Mouse (Mus musculus) intestine, postnatal 0 days (tissue): ENCODE data around the gene Olfr60. TPM values are rescaled to one million over a fixed set of nuclear protein-coding genes. Genes with fewer than 3 reads are reported as not detected.

Source experiments
- ATAC-seq: fragments of 200-750 bp; cut with Nextera tagmentation; 2 replicates; pipeline ENCODE4 v1.8.0; 2017; ENCODE audit warnings: mild to moderate bottlenecking, moderate TSS enrichment, moderate library complexity
- H3K27ac ChIP-seq: fragments of 300-500 bp; sonication (generic); 2 replicates; pipeline ENCODE4 v1.5.1; 2014; ENCODE audit warnings: mild to moderate bottlenecking, low read depth, low read length, moderate library complexity
- H3K27me3 ChIP-seq: fragments of 300-500 bp; sonication (generic); replicated peaks from 2 replicates; pipeline ENCODE4 v1.6.1; 2014; ENCODE audit warnings: low read length, mixed read lengths; ENCODE audit not compliant: control insufficient read depth, insufficient read depth
- H3K36me3 ChIP-seq: fragments of 300-500 bp; sonication (generic); 2 replicates; pipeline ENCODE4 v1.6.1; 2014; ENCODE audit warnings: mild to moderate bottlenecking, moderate library complexity; ENCODE audit not compliant: control insufficient read depth, insufficient read depth
- H3K4me1 ChIP-seq: fragments of 300-500 bp; sonication (generic); replicated peaks from 2 replicates; pipeline ENCODE4 v1.6.1; 2014; ENCODE audit warnings: antibody characterized with exemption, low read length, mixed read lengths; ENCODE audit not compliant: control insufficient read depth, insufficient read depth
- H3K4me2 ChIP-seq: fragments of 300-500 bp; sonication (generic); replicated peaks from 2 replicates; pipeline ENCODE4 v1.6.1; 2014; ENCODE audit warnings: low read depth, mild to moderate bottlenecking, moderate library complexity
- H3K4me3 ChIP-seq: fragments of 300-500 bp; sonication (generic); 2 replicates; pipeline ENCODE4 v1.5.1; 2014; ENCODE audit warnings: low read depth, low read length
- H3K9ac ChIP-seq: fragments of 300-500 bp; sonication (generic); 2 replicates; pipeline ENCODE4 v1.6.1; 2014; ENCODE audit warnings: mild to moderate bottlenecking, low read depth, low read length
- H3K9me3 ChIP-seq: fragments of 300-500 bp; sonication (generic); 2 replicates; pipeline ENCODE4 v1.6.1; 2016; ENCODE audit warnings: mixed run types; ENCODE audit not compliant: control insufficient read depth
- CTCF ChIP-seq: sonication (generic); IDR thresholded peaks from 2 replicates; pipeline ENCODE4 v1.5.1; 2016; ENCODE audit warnings: low read depth, mild to moderate bottlenecking, control low read depth, antibody characterized with exemption, moderate library complexity
- WGBS: fragments of 180-500 bp; shearing (Covaris S2); extraction: QIAGEN DNeasy Blood & Tissue Kit; methylation state at CpG from one replicate; pipeline ENCODE4 v1.1.7; 2014; 5-methylcytosine and 5-hydroxymethylcytosine counted together
- polyA plus RNA-seq: library from polyadenylated mRNA; unstranded; fragments of >200 nt; fragmentation: Nextera tagmentation; extraction: Ambion mirVana; gene quantifications from 2 replicates; pipeline ENCODE4 v1.2.1, GENCODE M21; 2015

Gene Olfr60
- polyA plus RNA-seq = not detected in 2 replicates

- H3K4me1 ChIP-seq = no peaks in the 10 kb centered on the region
- no peaks in the 10 kb centered on the region for H3K27me3 ChIP-seq
- WGBS = 67% methylated on average over 3 of the region's 3 CpGs
- no peak within 1 kb of the TSS for H3K9ac ChIP-seq
- no peak for ATAC-seq
- no peak within 1 kb of the TSS for H3K27ac ChIP-seq
- H3K4me2 ChIP-seq = no peak within 1 kb of the TSS
- no peak within 1 kb of the TSS for H3K4me3 ChIP-seq
- H3K36me3 ChIP-seq = no peaks in the 10 kb centered on the region
- no peaks in the 10 kb centered on the region for H3K9me3 ChIP-seq
- TF ChIP-seq CTCF = no peak
Observed at GRCm38 (mm10) chr7:140361571-140361970, at the start of gene Olfr60. Gene Olfr60, minus strand, starts transcription at chr7:140361671.

- H3K27ac ChIP-seq = no peak within 1 kb of the TSS
- no peaks in the 10 kb centered on the region for H3K36me3 ChIP-seq
- 83% methylated on average over 1 of the region's 1 CpGs for WGBS
- no peak within 1 kb of the TSS for H3K4me2 ChIP-seq
- TF ChIP-seq CTCF = no peak
- H3K27me3 ChIP-seq = no peaks in the 10 kb centered on the region
- H3K4me3 ChIP-seq = no peak within 1 kb of the TSS
- no peaks in the 10 kb centered on the region for H3K9me3 ChIP-seq
- no peaks in the 10 kb centered on the region for H3K4me1 ChIP-seq
- H3K9ac ChIP-seq = no peak within 1 kb of the TSS
- ATAC-seq = no peak
Observed at GRCm38 (mm10) chr7:140402818-140403217, 41.3 kb upstream of the Olfr60 start, which contains the start of gene Olfr531. Gene Olfr531, minus strand, starts transcription at chr7:140402918.

- Histone ChIP-seq H3K27ac (no peak overlapping the region), H3K4me3 (no peak overlapping the region), H3K9me3 (no peaks in the 10 kb centered on the region), H3K4me2 (no peak overlapping the region), H3K4me1 (no peaks in the 10 kb centered on the region), H3K27me3 (no peaks in the 10 kb centered on the region), H3K36me3 (no peaks in the 10 kb centered on the region), H3K9ac (no peak overlapping the region)
- ATAC-seq = no peak
- 93% methylated on average over 2 of the region's 2 CpGs for WGBS
- no peak for TF ChIP-seq CTCF
Observed at GRCm38 (mm10) chr7:140376911-140377310, 15.4 kb upstream of the Olfr60 start.

- no peak for ATAC-seq
- no peak within 1 kb of the TSS for H3K4me2 ChIP-seq
- 29% methylated on average over 1 of the region's 1 CpGs for WGBS
- no peaks in the 10 kb centered on the region for H3K4me1 ChIP-seq
- H3K4me3 ChIP-seq = no peak within 1 kb of the TSS
- H3K9me3 ChIP-seq = no peaks in the 10 kb centered on the region
- H3K9ac ChIP-seq = no peak within 1 kb of the TSS
- H3K27ac ChIP-seq = no peak within 1 kb of the TSS
- no peaks in the 10 kb centered on the region for H3K36me3 ChIP-seq
- H3K27me3 ChIP-seq = no peaks in the 10 kb centered on the region
- no peak for TF ChIP-seq CTCF
Observed at GRCm38 (mm10) chr7:140376231-140376630, 14.8 kb upstream of the Olfr60 start, which contains the start of gene Olfr530. Gene Olfr530, minus strand, starts transcription at chr7:140376331.

- no peak for ATAC-seq
- H3K27me3 ChIP-seq = no peaks in the 10 kb centered on the region
- H3K4me3 ChIP-seq = no peak overlapping the region
- WGBS = 75% methylated on average over 4 of the region's 4 CpGs
- H3K9ac ChIP-seq = no peak overlapping the region
- TF ChIP-seq CTCF = no peak
- H3K36me3 ChIP-seq = no peaks in the 10 kb centered on the region
- no peak overlapping the region for H3K27ac ChIP-seq
- H3K9me3 ChIP-seq = no peaks in the 10 kb centered on the region
- H3K4me1 ChIP-seq = no peaks in the 10 kb centered on the region
- no peak overlapping the region for H3K4me2 ChIP-seq
Observed at GRCm38 (mm10) chr7:140374300-140374699, 12.8 kb upstream of the Olfr60 start.

- ATAC-seq = no peak
- Histone ChIP-seq H3K9me3 (no peaks in the 10 kb centered on the region), H3K4me3 (no peak within 1 kb of the TSS), H3K27me3 (no peaks in the 10 kb centered on the region), H3K4me1 (no peaks in the 10 kb centered on the region), H3K4me2 (no peak within 1 kb of the TSS), H3K27ac (no peak within 1 kb of the TSS), H3K9ac (no peak within 1 kb of the TSS), H3K36me3 (no peaks in the 10 kb centered on the region)
- WGBS = 75% methylated on average over 2 of the region's 2 CpGs
- no peak for TF ChIP-seq CTCF
Observed at GRCm38 (mm10) chr7:140333717-140334116, 27.8 kb downstream of the Olfr60 start, which contains the start of gene Olfr527. Gene Olfr527, plus strand, starts transcription at chr7:140334017.

GRCm38 (mm10) chr7:140329766-140330304 is 31.6 kb downstream of the Olfr60 start:
- Histone ChIP-seq H3K4me3 (no peak overlapping the region), H3K4me2 (no peak overlapping the region), H3K4me1 (no peaks in the 10 kb centered on the region), H3K9me3 (no peaks in the 10 kb centered on the region), H3K9ac (no peak overlapping the region), H3K27me3 (no peaks in the 10 kb centered on the region), H3K27ac (no peak overlapping the region), H3K36me3 (no peaks in the 10 kb centered on the region)
- WGBS = 53% methylated on average over 1 of the region's 1 CpGs
- TF ChIP-seq CTCF = no peak
- no peak for ATAC-seq
